Mouse (Mus musculus) frontal cortex, adult (tissue): Measurements from ENCODE around the gene D11Wsu47e.

Experiments
- ATAC-seq: cut with Nextera tagmentation; 2 replicates; pipeline ENCODE4 v1.9.2; 2017; ENCODE audit warnings: mild to moderate bottlenecking, moderate library complexity, mixed read lengths; ENCODE audit not compliant: low TSS enrichment

D11Wsu47e gene

GRCm38 (mm10) chr11:113666648-113667047 lies 17.6 kb upstream of the D11Wsu47e start:
- no peak for ATAC-seq

GRCm38 (mm10) chr11:113667122-113667521 lies 17.1 kb upstream of the D11Wsu47e start:
- no peak for ATAC-seq

- no peak for ATAC-seq
These were observed 16.5 kb upstream of the D11Wsu47e start for GRCm38 (mm10) chr11:113667704-113668103.

- ATAC-seq: peak; percentile 83
These were observed 15.4 kb upstream of the D11Wsu47e start for GRCm38 (mm10) chr11:113668857-113669256.

- no peak for ATAC-seq
These were observed 14.5 kb upstream of the D11Wsu47e start for GRCm38 (mm10) chr11:113669711-113670110.

GRCm38 (mm10) chr11:113673614-113674013 lies 10.6 kb upstream of the D11Wsu47e start:
- ATAC-seq: peak; percentile 42; the same call in 1 of the 2 replicates

- no peak for ATAC-seq
These were observed 9.6 kb upstream of the D11Wsu47e start for GRCm38 (mm10) chr11:113674595-113674994.

GRCm38 (mm10) chr11:113676847-113677246 lies 7.4 kb upstream of the D11Wsu47e start:
- no peak for ATAC-seq

- ATAC-seq: no peak
These were observed 6.8 kb upstream of the D11Wsu47e start for GRCm38 (mm10) chr11:113677378-113677777.

GRCm38 (mm10) chr11:113678373-113678772 lies 5.8 kb upstream of the D11Wsu47e start:
- peak; percentile 68 for ATAC-seq

GRCm38 (mm10) chr11:113680954-113681353 lies 3.3 kb upstream of the D11Wsu47e start:
- no peak for ATAC-seq

GRCm38 (mm10) chr11:113681979-113682378 lies 2.2 kb upstream of the D11Wsu47e start:
- ATAC-seq: no peak

GRCm38 (mm10) chr11:113682897-113683626 lies 1.1 kb upstream of the D11Wsu47e start:
- ATAC-seq: peak; percentile 11; the same call in 1 of the 2 replicates

- peak; percentile 56 for ATAC-seq
These were observed 620 bp upstream of the D11Wsu47e start for GRCm38 (mm10) chr11:113683627-113683956.

- no peak for ATAC-seq
These were observed 655 bp downstream of the D11Wsu47e start for GRCm38 (mm10) chr11:113684707-113685426.

- ATAC-seq: no peak
These were observed 2.8 kb downstream of the D11Wsu47e start for GRCm38 (mm10) chr11:113687031-113687430.

- ATAC-seq: peak; percentile 85
These were observed 6.3 kb downstream of the D11Wsu47e start for GRCm38 (mm10) chr11:113690506-113690905.

- no peak for ATAC-seq
These were observed 7.1 kb downstream of the D11Wsu47e start for GRCm38 (mm10) chr11:113691318-113691717.

GRCm38 (mm10) chr11:113691851-113692250 lies 7.6 kb downstream of the D11Wsu47e start:
- ATAC-seq: no peak

GRCm38 (mm10) chr11:113697571-113697970 lies 13.4 kb downstream of the D11Wsu47e start:
- ATAC-seq: no peak

GRCm38 (mm10) chr11:113698013-113698545 lies 13.9 kb downstream of the D11Wsu47e start:
- peak; percentile 41; the same call in 1 of the 2 replicates for ATAC-seq

- no peak for ATAC-seq
These were observed 15.4 kb downstream of the D11Wsu47e start for GRCm38 (mm10) chr11:113699643-113700042.

GRCm38 (mm10) chr11:113703758-113704157 lies 19.5 kb downstream of the D11Wsu47e start:
- peak; percentile 89 for ATAC-seq
